Mouse (Mus musculus) embryonic fibroblast, embryonic 13.5 days (primary cell): ENCODE data around the gene Rasgrp3.
"Not testable (repeated sequence)": the region's sequence is repeated elsewhere in the genome, so short reads cannot be mapped to it uniquely, and the experiment has no call there.

Experiments
- CTCF ChIP-seq: IDR thresholded peaks from 2 replicates; pipeline ENCODE4 v1.5.1; 2011; ENCODE audit warnings: mild to moderate bottlenecking, control low read depth, low read length, moderate library complexity, borderline replicate concordance; ENCODE audit not compliant: insufficient read depth
- POLR2A ChIP-seq: IDR thresholded peaks from 2 replicates; pipeline ENCODE4 v1.6.1; 2011; ENCODE audit warnings: low read depth, mild to moderate bottlenecking, control low read depth, low read length, moderate library complexity

GRCm38 (mm10) chr17:75463223-75463622 is 27.5 kb downstream of the Rasgrp3 start:
- not testable (repeated sequence) for TF ChIP-seq POLR2A, CTCF
